Mouse (Mus musculus) urinary bladder, postnatal 36 days (tissue): ENCODE measurements around the gene Slc35e3.

ENCODE experiments used
- DNase-seq, 2 experiments: peaks; one replicate each; pipeline ENCODE4 v3.0.0; 2022; ENCODE audit warnings: low spot score in 2 of 2, mixed read lengths in 1 of 2

Slc35e3 gene

DNA sequence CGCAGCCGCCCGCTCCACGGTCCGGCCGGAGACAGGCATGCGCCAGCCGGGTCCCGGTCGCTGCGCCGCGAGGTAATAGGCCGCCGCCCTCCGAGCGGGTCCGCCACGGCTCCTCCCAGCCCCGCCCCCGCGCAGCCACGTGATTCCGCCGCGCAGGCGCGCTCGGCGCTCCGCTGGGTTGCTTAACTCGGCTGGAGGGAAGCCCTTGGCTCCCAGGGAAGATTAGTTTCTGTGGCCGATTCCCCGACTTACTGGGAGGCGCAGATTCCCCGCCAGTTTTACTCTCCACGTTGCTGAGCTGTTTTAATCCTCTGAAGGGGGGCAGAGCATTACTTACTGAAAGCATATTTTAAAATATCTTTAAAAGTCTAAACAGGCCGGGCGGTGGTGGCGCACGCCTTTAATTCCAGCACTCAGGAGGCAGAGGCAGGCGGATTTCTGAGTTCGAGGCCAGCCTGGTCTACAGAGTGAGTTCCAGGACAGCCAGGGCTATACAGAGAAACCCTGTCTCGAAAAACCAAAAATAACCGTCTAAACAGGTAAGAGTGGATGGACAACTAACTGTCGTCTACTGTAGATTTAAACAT, at the start of gene Slc35e3:
TSS of gene Slc35e3 (minus strand) at position 69 of the 587 bp plus-strand sequence.
- peak; percentile 96 for DNase-seq

DNA sequence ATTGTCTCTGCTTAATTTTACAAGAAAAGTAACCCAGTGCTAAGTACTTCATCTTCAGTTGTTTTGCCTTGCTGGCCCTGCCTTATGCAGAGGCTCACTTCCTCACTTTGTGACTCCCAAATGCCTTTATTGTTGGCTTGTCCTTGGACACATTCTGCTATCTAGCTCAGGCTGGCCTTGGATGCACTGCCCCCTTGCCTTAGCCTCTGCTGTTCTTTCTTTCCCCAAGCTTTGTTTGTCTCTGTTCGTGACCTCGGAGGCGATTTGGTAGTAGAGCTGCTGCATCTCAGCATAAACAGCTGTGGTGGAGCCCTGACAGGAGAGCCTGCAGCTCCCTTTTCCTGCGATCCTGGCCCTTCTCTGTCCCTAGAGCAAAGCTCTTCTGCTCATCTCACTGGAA, 49.0 kb upstream of the Slc35e3 start:
- DNase-seq: no peak

DNA sequence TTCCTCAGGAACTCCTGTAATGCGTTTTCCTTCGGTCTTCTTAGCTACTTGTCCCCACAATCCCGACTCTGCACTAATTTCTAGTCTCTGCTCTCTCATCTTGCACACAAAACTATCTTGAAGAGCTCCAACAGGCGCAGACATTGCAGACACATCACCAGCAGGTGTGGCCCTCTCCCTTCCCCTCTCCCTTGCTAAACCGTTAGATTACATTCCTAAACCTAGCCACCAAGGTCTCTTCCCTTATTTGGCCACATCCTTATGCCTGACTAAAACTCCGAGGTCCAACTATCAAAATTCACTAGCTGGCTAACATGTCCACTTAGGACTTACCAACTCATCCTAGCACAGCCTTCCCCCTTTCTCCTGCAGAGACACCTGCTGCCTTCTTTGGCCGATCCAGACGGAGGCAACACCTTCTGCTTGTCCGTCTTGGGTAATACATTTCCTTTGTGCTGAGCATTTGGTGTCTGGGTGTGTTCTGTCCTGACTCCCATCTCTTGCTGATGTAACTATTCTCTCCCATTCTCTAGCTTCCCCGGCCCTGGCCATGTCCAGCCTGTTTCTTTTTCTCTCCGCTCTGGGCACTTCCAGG, 47.4 kb upstream of the Slc35e3 start:
- no peak for DNase-seq

DNA sequence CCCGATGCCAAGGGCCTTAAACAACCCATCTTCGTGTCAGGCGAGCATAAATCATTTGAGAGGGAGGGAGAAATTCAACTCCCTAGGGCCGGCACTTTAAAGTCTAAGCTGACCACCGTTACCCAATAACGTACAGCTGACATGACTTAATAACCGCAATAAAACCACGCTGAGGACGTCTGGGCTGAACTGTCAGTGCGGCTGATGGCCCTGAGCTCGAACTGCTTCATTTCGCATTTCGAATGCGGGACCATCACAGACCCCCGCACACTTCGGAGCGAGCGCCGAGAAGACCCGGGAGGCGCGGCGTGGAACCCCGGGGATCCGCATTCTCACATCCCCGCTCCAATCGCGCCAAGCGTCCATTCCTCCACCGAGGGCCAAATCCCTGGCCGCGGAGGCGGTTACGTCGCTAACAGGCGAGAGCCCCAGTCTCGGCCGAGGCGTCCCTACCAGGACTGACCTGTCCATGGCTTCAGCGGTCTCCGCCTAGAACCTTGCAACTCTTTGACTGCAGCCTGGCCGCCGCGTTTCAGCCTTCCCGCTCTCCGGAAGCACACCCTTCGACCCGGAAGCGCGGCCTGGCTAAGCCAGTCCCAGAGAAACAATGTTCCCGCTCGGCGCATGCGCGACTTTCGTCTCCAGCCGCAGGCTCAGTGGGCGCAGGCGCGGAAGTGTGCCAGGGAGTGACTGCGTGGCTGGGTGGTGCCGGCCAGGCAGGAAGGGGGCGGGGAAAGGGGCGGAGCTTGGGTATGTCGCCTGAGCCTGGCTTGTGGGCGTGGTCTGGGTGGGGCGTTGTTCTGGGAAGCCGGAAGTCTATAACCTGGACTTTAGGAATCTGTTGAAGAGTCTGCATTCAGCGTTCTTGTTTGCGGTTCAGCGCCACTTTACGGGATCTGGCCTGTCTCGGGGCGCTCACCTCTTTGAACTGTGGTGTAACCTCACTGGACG, 46.3 kb upstream of the Slc35e3 start, which contains the start of gene Nup107:
TSS of gene Nup107 (minus strand) at position 565 of the 951 bp plus-strand sequence.
- DNase-seq: peak; percentile 100

DNA sequence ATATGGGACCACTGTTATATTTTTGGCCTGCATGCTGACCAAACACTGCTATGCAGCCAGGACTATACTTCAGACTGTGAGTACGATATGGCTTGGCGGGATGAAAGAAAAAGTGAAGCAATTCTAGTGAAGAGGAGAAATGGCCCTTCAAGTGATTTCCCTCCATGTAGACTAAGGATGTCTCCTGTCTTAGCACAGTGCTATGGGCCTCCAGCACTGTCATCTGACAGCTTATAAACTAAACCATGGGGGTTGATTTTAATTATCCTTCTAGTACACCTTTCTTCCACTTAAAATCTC, 45.0 kb upstream of the Slc35e3 start:
- no peak for DNase-seq

DNA sequence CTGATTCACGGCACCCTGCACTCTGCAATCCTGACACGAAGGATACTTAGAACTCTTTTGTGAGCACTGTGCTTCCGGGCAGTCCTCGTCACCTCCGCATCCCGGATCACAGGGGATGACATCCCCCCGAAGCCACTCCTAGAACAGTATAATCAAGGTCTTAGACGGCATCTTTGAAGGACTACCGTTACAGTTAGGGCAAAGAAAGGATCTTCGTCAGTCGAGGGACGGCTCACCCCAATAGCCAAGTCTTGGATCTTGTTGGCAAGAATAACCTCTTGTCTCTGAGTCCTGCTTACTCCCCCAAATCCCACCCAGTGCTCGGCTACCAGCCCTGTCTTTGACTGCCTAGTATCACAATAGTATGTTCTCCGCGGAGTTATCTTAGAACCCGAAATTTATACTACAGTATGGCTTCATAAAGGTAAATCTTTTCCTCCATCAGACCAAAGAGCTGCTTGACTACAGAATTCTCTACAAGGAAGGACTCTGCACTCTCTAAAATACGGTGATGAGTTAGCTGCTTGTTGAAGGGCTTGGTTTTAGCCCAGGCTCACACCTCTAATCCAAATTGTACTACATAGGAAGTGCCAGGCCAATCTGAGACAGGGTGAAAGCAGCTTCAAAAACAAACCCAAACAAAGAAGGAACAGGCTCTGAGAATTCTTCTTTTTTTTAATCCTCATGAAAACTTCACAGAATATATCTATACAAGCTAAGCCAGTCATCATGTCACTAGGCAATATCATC, 44.4 kb upstream of the Slc35e3 start:
- no peak for DNase-seq

DNA sequence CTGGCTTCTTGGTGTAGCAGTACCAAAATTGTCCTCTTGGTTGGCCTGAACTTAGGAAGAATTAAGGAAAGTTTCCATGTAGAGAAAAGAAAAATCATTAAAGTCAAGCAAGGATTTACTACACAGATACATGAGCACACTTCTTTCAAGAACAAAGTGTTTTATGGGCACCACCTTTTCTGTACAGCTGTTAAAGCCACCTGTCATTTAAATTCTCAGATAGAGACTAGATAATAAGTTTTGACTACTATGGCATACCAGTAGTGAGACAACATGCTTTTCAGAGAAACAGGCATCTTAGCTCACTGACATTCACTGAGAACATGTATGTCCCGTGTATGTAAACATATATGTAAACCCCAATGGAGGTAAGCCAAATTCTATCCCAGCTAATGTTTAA, 43.8 kb upstream of the Slc35e3 start:
- no peak for DNase-seq

DNA sequence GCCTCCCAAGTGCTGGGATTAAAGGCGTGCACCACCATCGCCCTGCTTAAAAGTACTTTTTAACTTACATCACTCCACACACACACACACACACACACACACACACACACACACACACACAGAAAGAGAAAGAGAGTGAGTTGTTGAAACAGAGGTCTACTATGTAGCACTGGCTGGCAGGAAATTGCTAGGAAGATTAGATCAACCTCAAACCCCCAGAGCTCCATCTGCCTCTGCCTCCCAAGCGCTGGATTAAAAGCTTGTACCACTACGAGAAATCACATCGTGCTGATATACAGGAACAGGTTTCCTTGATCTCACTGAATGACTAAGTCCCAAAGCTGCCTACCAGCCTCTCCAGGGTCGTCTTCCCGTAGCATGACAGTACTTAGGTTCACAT, 38.5 kb upstream of the Slc35e3 start:
- DNase-seq: no peak

DNA sequence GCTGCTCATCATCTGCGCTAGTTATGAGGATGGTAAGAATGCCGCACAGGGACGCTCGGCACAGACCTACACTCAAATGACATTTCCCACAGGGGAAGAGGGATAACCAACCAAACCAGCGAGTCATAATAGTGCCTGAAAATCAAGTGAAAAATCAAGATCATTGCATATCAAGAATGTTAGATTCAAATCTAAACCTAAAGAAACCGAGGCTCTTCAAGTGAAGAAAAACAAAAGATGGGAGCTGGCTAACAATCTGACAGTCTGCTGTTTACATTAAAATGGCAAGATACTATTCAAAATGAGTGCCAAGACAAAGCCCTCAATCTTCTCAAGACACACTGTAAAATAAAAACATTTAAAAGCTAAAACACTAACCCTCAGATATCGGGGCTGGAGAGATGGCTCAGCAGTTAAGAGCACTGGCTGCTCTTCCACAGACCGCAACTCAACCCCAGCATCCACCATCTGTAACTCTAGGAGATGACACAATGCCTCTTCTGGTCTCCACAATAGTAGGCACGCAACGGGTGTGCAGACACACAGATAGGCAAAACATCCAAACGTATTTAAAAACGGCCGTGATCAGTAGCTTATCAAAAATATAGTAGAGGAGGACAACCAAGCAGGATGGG, 37.7 kb upstream of the Slc35e3 start:
- no peak for DNase-seq

DNA sequence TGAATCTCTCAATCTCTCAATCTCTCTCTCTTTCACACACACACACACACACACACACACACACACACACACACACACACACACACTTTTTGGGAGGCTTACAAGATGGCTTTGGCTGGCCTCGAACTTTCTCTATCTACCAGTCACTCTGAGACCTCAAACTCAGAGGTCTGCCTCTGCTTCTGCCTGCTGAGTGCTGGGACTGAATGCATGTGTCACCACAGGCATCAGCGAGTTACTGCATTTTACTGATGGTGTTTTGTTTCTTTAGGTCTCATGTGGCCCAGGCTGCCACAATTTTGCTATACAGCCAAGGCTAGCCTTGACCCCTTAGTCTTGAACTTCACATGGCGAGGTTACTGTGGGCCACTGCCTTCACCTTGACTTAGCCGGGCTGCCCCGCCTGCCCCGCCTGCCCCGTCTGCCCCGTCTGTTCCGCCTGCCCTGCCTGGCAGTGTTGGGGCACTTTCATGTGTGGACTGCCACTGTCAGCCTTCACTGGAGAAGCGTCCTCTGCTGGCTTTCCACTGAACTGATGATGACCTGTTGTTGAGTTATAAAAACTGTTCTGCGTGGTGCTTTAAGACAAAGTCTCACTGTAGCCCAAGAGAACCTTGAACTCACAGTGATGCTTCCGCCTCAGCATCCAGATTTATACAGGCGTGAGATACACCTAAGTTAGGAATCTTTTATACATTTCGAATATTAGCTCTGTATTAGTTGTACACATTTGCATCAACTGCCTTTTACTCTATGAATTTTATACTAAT, 36.5 kb upstream of the Slc35e3 start:
- no peak for DNase-seq

DNA sequence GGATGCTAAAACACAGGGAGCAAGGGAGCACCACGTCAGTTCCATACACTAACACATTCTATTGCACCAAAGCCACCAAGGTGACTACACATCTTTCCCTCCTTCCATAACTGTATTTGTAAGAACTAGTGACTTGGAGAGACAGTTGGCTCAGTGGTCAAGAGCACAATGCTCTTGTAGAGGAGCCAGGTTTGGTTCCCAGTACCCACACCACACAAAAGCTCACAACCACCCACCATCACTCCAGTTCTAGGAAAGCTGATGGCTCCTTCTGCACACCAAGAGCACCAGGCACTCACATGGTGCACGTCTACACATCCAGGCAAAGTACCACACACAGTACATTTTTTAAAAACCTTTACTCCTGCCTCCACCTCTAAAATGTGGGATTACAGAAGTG, 35.9 kb upstream of the Slc35e3 start:
- no peak for DNase-seq

DNA sequence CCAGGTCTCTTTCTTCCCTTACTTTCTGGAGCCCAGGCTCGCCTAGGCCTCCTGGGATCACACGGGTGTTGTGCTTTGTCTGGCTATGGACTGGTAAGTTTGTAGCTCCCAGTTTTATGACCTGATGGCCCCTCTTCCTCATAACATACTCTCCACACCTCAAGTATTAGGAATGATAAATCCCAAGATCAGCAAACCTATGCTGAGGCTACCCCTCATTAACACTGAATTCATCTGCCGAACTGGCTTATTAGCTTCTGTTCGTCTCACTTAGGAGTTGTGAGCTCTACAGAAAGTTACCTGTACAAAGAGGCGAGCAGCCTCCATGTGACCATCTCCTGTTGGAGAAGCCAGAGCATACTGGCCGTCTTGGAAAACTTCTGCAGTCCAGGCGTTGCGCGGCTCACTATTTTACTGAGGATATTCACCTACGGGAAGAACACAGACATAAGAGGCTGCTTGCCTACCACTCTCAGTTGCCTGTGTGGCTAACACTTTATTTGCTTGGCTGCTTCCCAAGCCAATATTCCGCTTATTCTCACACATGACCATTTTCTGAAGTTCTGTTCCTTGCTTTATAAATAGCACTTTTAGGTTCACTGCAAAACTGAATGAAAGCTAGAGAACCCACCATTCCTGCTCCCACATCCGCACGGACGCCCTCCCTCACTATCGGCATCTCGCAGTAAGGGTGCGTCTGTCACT, 35.0 kb upstream of the Slc35e3 start:
- no peak for DNase-seq

DNA sequence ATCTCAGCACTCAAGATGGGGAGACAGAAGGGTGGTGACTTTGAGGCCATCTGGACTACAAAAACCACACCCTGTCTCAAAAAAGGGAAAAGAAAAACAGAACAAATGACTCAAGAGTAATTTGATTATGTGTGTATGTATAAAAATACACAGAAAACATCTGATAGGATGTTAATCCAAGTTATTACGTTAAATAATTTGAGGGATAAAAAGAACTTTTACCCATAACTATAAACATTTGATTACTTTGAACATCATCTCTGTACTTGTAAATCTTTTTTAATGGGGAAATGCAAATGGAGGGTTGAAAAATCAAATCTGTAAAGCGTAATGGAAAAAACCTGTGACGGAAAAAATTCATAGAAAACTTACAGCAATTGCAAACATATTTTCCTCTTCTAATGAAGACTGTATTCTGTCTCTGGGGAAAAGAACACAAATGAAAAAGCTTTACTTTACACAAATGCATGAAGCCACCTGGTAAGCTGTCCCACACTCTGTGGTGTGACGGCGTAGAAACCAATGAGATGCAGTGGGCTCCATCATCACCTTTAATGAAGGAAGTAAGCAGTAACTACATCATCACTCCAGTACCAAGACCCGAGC, 34.2 kb upstream of the Slc35e3 start:
- DNase-seq: no peak

DNA sequence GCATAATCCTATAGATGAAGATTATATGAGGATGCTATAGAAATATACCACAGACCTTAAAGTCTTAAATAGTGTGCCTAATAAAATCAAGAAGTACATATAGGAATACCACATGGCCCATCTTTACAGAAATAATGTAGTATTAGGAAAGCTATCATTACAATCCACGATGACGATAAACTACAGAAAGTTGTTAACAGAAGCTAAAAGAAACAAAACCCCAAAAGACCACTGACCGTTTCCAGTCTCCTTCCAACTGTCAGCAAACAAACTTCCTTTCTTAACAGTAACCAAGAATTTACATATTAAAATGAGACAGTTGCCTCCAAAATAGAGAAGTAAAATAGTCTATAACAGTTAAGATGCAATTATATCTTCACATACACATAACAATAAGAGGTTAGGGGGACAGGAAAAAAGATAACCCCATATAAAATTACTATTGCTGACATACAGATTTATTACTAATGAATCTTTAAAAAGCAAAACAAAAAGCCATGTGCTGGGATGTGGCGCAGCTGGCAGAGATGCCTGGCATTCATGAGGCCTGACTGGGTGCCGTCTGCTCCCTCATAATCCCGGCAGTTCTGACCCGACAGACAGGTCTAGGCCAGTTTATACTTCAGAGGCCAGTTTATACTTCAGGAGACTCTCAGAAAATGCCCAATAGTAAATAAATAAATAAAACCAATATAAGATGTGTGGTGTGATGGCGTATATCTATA, 33.6 kb upstream of the Slc35e3 start:
- DNase-seq: no peak

DNA sequence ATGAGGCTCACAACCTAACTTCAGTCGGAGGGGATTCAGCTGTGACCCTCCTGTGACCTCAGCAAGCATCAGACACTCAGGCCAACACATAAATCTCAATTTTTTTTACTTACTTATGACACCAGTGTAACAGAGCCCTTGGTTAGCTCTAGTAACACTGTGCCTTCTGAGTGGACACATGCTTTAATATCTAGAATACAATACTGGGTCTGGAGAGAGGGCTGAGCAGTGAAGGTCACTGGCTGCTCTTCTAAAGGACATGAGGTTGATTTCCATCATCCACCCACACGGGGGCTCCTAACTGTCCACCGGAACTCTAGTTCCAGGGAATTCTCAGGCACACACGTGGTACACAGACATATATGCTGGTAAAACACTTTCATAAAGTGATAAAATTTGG, 32.8 kb upstream of the Slc35e3 start:
- no peak for DNase-seq

DNA sequence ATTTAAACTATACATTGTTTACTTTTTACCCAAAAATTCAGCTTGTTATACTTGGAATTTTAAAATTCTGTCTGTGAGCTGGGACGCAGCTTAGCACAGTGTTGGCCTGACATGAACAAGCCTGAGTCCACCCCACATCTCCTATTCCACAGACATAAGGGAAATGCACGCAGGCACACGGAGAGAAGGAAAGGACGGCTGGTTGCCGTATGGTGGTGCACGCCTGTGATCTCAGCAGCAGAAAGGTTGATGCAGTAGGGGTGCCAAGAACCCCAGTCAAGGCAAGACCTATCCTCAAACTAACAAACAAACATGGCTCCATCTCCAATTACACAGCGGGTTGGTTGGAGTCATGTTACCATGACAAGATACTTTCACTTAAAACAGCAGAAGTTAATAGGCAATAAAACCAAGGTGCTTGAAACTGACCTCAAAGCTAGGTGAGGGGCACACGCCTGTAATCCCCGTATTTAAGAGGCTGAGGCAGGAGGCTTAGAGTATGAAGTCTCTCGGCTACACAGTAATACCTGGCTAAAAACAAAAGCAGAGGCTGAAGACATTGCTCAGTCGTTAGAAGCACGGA, 32.3 kb upstream of the Slc35e3 start:
- no peak for DNase-seq

DNA sequence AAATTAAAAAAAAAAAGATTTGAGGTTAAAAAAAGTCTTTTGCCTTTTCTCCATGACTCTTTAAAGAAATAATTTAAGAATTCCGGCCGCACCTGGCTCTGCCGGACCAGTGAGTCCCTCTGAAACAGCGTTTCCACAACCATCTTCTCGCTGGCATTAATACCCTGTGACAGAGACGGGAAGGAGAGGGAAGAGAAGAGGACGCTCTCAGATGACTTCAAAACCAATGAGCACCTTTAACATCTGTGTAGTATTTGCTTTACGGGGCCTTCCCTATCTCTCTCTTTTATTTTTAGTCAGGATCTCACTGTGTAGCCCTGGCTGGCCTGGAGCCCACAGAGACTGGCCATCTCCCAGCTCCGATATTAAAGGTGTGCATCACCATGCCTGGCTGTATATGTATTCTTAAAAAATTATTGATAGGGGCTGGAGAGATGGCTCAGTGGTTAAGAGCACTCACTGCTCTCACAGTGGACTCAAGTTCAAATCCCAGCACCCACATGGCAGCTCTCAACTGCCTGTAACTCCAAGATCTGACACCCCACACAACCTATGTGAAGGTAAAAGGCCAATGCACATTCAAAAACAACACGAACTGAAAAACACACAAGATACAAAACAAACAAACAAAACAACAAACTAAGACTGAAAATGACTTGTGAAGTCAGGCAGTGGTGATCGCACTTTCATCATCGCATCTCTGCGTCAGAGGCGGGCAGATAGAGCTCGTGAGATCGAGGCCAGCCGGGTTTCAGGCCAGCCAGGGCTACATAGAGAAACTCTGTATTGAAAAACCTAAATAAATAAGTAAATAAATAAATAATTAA, 31.5 kb upstream of the Slc35e3 start:
- no peak for DNase-seq

DNA sequence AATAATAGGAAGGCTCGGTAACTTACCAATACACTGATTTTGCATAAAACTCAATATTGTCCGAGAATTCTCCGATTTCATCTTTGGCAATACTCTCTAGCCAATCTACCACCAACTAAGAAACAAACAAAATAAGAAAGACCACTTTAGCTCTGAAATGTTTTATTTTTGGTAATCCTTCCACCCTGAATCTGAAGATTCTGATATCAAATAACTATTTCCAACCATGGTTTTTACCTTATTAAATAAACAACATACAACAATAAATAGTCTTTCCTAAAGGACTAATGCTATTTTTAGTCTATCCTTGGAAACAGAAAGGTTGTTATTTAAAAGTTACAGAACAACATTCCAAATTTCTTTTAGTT, 30.9 kb upstream of the Slc35e3 start:
- no peak for DNase-seq
